Mouse (Mus musculus) spleen, adult 2 months (tissue): ENCODE results near the gene Pnrc2.

ENCODE experiments used
- CTCF ChIP-seq: fragments of 200-500 bp; IDR thresholded peaks from 2 replicates; pipeline ENCODE4 v1.5.1; 2011; ENCODE audit warnings: mild to moderate bottlenecking, inconsistent platforms; ENCODE audit not compliant: insufficient read depth, insufficient read length, insufficient replicate concordance; ENCODE audit errors: extremely low read depth
- POLR2A ChIP-seq: fragments of 200-500 bp; IDR thresholded peaks from 2 replicates; pipeline ENCODE4 v1.6.1; 2011; ENCODE audit warnings: low read depth, low read length, inconsistent platforms

DNA sequence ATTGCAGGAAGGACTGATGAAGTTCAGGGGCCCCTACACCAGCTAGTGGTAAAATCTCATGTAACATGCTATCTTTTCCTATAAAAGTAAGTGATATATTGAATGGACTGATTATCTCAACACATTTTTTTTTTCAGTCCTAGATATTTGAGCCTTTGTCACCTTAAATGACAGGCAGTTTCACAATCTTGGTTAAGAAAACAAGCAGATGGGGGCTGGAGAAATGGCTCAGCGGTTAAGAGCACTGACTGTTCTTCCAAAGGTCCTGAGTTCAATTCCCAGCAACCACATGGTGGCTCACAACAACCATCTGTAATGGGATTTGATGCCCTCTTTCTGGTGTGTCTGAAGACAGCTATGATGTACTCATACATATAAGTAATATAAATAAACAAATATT, 48.5 kb upstream of the Pnrc2 start:
- TF ChIP-seq POLR2A (no peak), CTCF (no peak)
